In the genomic region with DNA sequence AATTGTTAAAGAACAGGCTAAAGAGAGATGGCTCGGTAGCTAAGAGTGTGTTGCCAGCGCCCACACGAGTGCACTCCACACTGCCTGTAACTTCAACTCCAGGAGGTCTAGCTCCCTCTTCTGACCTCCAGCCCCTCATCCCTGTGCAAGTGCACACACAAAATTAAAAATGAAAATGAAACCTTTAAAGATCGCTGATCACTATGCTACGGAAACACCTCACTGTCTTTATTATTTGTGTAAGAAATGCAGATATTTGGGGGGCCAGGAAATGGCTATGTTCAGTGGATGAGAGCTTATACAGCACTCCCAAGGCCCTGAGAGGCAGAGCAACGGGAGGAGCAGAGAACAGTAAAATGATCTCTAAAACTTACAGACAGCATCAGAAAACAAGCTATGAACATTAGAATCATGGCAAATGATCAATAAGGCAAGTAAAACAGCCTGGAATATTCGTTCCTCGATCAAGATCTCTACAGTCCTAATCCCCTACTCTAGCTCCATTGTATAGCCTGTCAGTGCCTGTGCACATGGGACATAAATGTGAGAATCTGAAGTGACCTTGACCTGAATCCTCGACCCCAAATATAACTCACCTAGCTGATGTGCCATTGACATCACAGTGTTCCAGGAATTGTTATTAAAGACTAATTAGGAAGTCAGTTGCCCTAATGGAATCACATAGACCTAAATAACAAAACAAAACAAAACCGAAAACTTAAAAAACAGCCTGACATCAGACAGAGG, we compare ENCODE assay signal across 10 mouse cellular contexts.
"Had no signal": no experiment of that assay in that cellular context is flagged by ENCODE, and none has a peak within 500 bp of the region (broad histone marks: within the 10 kb centered on the region; RNA-seq: fewer than 3 reads in every experiment).

No protein-coding gene starts in this region.

- H3K4me3 ChIP-seq: liver, embryonic 13.5 days had no signal

- H3K27ac ChIP-seq: liver, embryonic 13.5 days had no signal

- DNase-seq: kidney, adult 9 months; kidney, postnatal 14 days; kidney, postnatal 4 days; liver, embryonic 13.5 days; lung, adult 2 months; lung, postnatal 14 days; lung, postnatal 4 days; midbrain, embryonic 14.5 days; thymus, adult 2 months; thymus, postnatal 14 days had no signal

- H3K27me3 ChIP-seq: liver, embryonic 13.5 days had no signal

- H3K36me3 ChIP-seq: liver, embryonic 13.5 days had no signal

- H3K4me1 ChIP-seq: liver, embryonic 13.5 days had no signal
